Mouse (Mus musculus) CH12F3 (cell line): ENCODE data around the gene Gm4312.
"Not testable (repeated sequence)": the region's sequence is repeated elsewhere in the genome, so short reads cannot be mapped to it uniquely, and the experiment has no call there.

Source experiments
- in situ Hi-C: fragments of 300-500 bp; cut with MboI; formaldehyde crosslinking; loops from 2 replicates; pipeline ENCODE4 v1.14.3; 2020; ENCODE audit warnings: low sequenced_read_pairs

The Gm4312 gene

DNA sequence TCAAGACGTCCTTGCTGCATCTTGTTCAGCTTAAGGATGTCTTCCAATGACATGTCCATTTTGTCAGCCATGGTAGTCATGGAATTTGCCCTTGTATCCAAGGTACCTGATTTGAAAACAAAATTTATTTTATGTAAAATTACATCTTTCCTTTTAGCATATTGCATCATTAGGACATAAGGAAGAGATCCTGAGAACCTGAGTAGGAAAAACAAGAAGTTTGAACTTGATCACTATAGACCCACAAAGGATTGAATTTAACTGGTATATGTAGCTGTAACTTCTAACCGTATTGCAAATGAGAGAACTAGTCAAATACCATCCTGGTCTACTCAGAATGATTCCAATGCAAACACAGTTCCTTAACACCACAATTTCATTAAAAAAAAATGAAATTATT lies at the start of gene Gm4312:
Gene Gm4312 (minus strand): TSS at position 101 of the 400 bp plus-strand sequence.
- in situ Hi-C loops = not testable (repeated sequence)

DNA sequence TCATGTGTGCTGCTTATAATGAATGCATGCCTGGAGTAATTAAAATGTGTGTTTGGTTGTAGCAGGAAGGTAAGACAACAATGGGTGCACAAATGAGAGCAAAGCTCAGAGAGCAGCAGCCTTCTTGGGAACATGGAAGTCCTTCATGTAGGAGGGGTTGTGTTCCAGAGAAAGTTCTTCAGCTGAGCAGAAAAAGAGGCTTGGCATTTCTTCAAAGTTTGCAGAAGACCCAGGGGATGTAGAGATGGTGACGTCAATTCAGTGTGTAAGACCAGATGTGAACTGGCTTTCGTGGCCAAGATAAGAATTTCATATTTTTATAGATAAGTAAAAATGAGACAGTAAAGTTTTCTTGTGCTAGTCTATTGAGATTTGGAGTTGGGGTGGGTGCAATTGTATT lies 45.2 kb upstream of the Gm4312 start:
- in situ Hi-C loops = no loop called here

GRCm38 (mm10) chr10:100415566-100415965 lies 33.2 kb upstream of the Gm4312 start:
- in situ Hi-C loops = no loop called here

DNA sequence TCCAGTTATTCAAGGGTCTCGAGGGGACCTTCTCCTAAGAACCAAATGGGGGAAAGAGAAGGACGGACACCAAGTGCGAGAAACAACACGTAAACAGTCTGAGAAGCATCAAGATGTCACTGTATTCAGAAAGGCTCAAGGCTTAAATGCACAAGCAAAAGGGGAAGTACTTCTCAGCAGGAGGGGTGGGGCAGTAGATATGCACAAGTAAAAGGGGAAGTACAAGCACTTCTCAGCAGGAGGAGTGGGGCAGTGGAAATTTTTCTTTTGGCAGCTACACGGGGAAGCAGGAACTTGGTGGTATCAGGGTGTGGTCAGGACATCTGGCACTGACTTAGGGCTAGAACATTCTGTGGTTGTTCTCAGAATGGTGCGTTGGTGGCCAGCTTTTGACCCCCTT lies 19.9 kb upstream of the Gm4312 start:
- in situ Hi-C loops = not testable (repeated sequence)

DNA sequence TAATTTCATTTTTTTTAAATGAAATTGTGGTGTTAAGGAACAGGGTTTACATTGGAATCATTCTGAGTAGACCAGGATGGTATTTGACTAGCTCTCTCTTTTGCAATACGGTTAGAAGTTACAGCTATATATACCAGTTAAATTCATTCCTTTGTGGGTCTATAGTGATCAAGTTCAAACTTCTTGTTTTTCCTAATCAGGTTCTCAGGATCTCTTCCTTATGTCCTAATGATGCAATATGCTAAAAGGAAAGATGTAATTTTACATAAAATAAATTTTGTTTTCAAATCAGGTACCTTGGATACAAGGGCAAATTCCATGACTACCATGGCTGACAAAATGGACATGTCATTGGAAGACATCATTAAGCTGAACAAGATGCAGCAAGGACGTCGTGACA lies 21.3 kb downstream of the Gm4312 start, which contains the start of gene Gm4307:
Gene Gm4307 (plus strand): TSS at position 301 of the 400 bp plus-strand sequence.
- in situ Hi-C loops = not testable (repeated sequence)

GRCm38 (mm10) chr10:100356841-100357240 lies 25.5 kb downstream of the Gm4312 start:
- in situ Hi-C loops = not testable (repeated sequence)

- in situ Hi-C loops = not testable (repeated sequence)
These were observed 31.6 kb downstream of the Gm4312 start, which contains the start of gene Gm4305 for GRCm38 (mm10) chr10:100350793-100351192. Gm4305 (plus strand) TSS chr10:100351093.

DNA sequence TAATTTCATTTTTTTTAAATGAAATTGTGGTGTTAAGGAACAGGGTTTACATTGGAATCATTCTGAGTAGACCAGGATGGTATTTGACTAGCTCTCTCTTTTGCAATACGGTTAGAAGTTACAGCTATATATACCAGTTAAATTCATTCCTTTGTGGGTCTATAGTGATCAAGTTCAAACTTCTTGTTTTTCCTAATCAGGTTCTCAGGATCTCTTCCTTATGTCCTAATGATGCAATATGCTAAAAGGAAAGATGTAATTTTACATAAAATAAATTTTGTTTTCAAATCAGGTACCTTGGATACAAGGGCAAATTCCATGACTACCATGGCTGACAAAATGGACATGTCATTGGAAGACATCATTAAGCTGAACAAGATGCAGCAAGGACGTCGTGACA lies 36.7 kb downstream of the Gm4312 start, which contains the start of gene Gm4303:
Gene Gm4303 (plus strand): TSS at position 301 of the 400 bp plus-strand sequence.
- in situ Hi-C loops = not testable (repeated sequence)

DNA sequence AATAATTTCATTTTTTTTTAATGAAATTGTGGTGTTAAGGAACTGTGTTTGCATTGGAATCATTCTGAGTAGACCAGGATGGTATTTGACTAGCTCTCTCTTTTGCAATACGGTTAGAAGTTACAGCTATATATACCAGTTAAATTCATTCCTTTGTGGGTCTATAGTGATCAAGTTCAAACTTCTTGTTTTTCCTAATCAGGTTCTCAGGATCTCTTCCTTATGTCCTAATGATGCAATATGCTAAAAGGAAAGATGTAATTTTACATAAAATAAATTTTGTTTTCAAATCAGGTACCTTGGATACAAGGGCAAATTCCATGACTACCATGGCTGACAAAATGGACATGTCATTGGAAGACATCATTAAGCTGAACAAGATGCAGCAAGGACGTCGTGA lies 41.8 kb downstream of the Gm4312 start, which contains the start of gene Gm4302:
Gene Gm4302 (plus strand): TSS at position 301 of the 400 bp plus-strand sequence.
- in situ Hi-C loops = not testable (repeated sequence)

DNA sequence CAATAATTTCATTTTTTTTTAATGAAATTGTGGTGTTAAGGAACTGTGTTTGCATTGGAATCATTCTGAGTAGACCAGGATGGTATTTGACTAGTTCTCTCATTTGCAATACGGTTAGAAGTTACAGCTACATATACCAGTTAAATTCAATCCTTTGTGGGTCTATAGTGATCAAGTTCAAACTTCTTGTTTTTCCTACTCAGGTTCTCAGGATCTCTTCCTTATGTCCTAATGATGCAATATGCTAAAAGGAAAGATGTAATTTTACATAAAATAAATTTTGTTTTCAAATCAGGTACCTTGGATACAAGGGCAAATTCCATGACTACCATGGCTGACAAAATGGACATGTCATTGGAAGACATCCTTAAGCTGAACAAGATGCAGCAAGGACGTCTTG lies 47.0 kb downstream of the Gm4312 start, which contains the start of gene Gm4301:
Gene Gm4301 (plus strand): TSS at position 301 of the 400 bp plus-strand sequence.
- in situ Hi-C loops = not testable (repeated sequence)
